Mouse (Mus musculus) embryo, embryonic 10 days (tissue): ENCODE results near the gene Wbp1l.
A peak's percentile ranks its signal among the peaks of the same experiment; 100 is the strongest.
"Not testable (repeated sequence)": the region's sequence is repeated elsewhere in the genome, so short reads cannot be mapped to it uniquely, and the experiment has no call there.

Experiments
- DNase-seq: peaks from one replicate; pipeline ENCODE4 v3.0.0-alpha.2; 2015; ENCODE audit warnings: low spot score

The Wbp1l gene

DNA sequence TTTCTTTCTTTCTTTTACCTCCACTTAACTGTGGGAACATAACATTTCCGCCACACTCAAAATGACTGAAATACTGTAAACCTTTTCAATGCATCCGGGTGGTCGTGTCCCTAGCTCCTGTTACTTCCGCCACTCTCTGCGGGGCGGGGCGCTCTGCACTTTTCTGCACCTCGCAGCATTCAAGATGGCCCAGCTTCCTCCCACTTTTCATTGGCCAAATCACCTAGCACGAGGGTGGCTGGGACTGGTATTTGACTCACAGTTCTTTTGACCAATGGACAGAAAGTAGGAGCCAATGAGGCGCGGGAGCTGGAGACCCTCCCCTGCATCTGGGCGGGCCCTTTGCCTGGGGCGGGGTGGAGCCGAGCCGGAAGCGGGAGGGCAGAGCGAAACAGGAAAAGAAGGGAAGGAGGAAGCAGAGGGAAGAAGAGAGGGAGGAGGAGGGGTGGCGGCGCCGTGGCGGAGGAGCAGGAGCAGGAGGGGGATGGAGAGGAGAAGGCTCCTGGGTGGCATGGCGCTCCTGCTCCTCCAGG is at the start of gene Wbp1l:
Gene Wbp1l, plus strand, starts transcription at position 365 of the 533 bp plus-strand sequence.
- peak; percentile 99 for DNase-seq

DNA sequence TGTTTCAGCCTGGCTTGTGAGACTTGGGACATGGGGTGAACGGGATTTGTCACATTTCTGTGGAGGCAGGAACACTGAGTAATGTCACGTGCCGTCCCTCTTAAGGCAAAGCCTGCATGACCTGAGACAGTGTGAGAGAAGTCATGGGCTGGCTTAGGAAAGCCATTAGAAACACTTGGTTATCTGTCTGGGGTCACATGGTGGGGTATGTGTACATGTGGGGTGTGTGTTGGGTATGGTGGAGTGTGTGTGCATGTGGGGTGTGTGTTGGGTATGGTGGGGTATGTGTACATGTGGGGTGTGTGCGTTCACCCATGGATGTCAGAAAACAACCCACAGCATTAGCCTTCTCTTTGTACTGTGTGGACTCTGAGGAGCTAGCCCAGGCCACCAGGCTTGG is 48.5 kb upstream of the Wbp1l start:
- no peak for DNase-seq

DNA sequence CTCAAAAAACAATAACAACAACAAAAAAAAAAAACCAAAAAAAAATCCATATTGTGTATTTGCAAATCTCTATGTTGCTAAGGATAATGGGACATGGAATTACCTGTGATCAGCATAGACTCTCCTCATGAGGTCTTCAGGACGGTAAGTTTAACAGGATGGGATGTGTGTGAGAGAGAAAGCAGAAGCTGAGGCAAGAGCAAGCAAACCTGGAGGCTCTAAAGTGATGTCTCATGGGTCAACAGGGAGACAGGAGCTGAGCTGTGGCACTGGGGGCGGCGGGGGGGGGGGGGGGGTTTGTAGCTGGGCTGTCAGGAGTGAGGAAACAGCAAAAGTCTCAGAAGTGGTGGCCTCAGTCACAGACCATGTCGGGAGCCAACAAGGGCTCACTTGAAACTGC is 46.4 kb upstream of the Wbp1l start:
- no peak for DNase-seq

DNA sequence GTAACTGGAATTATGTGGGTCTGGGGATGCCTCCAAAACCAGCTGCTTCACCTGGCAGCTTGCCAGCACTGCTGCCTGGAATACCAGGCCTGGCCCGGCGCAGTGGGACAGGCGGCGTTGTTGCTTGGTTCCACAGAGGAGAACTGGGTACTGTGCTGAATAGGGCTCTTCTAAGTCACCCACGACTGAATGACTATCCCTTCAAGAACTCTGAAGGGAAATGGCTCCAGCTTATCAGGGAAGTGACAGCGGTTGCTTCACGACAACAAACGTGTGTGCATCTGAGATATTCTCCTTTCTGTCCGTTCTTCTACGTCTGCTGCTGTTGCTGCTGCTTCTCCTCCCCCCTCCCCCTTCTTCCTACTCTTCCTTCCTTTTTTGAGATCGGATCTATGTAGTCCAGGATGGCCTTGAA is 45.3 kb upstream of the Wbp1l start:
- DNase-seq: no peak

DNA sequence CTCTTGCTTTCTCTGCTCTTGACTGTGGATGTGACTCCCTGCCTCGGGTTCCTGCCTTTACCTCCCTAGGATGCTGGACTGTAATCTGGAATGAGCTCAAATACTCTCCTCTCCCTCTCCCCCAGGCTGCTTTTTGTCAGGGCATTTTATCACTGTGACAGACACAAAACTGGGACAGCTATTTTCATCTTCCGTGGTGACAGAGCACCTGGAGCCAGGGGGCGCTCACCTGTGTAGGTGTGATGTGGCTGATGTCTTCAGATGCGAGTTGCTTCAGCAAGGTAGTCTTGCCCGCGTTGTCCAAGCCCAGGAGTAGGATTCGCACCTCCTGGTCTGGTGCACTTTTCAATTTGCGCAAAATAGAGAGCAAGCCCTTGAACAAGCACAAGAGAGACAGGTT is 40.9 kb upstream of the Wbp1l start:
- DNase-seq: no peak

DNA sequence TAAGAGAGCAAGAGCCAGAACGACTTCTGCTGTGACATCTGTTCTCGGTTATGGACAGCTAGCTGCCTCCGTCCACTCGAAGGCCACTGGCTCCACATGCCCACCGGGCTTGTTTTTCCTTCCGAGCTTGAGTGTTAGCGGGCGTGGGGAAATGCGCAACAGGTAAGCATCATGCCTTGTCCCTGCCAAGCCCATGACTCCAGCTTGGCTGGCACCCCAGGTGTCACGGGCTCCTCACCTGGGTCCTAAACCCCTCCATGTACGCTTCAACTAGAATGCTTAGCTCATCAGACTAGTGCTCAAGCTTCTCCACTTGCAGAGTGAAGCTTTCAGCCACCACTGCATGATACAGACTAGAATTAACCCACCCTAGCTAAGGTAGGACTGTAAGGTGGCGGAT is 40.3 kb upstream of the Wbp1l start:
- no peak for DNase-seq

DNA sequence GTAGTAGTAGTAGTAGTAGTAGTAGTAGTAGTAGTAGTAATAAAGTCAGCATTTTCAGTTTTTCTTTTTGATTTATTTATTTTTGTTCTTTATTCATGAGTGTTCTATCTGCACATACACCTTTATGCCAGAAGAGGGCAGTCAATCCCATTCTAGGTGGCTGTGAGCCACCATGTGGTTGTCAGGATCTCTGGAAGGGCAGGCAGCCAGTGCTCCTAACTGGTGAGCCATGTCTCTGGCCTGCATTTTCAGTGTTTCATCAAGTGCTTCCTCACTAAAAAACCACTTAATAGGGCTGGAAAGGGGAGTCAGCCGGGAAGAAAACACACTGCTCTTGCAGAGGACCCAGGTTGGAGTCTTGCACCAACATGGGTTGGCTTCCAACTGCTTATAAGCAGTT is 36.8 kb upstream of the Wbp1l start:
- DNase-seq: peak; percentile 82

DNA sequence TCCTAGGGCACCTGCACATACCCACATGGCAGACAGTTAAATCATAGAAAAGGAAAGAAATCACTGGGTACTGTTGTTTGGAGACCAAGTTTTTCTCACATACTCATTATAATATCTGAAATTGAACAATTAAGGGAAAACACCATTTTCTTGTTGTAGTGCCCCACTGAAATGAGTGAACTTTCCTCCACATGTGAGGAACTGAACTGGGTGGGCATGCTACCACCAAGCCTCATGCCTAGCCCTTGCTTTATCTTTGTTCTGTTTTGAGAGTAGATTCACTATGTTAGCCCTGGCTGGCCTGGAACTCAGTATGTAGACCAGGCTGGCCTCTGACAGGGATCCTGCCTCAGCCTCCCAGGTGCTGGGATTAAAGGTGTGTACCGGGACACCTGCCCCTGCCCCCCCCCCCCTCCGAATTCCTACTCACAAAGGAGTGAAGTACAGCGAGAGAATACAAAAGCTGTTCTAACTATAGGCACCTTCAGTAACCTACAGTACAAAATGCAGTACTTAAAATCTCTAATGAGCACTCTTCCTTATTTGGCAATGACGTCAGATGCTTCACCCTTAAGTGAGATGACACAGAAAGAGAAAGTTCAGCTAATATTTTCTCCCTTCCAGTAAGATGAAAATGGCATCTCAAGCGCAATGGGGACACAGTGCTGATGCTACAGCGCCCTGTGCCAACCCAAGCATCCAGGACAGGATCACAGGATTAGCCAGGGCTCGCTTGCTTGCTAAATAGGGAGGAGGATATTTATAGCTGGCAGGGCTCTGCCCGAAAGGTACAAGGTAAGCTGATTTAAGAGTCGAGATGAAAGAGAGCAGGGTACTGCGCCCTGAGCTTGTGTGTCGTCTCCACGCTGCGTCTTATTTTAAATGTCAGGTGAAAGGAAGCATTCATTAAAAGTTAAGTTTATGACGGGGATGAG is 36.0 kb upstream of the Wbp1l start:
- no peak for DNase-seq

DNA sequence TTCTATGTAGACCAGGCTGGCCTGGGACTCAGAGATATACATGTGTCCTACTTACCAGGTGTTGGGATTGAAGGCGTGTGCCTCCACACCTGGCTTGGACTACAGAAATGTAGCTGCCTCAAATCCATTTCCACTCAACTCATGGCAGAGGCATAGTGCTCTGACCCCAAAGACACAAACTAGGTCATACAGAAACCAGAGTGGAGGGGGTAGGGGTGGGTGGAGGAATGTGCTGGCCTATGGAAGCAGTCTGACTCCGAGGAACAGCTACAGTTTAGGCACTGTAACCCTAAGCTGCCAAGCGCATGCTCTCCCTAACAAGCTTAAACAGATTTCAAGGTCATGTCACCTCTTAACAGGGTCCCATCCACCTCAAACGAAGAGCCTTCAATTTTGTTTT is 35.3 kb upstream of the Wbp1l start:
- no peak for DNase-seq

DNA sequence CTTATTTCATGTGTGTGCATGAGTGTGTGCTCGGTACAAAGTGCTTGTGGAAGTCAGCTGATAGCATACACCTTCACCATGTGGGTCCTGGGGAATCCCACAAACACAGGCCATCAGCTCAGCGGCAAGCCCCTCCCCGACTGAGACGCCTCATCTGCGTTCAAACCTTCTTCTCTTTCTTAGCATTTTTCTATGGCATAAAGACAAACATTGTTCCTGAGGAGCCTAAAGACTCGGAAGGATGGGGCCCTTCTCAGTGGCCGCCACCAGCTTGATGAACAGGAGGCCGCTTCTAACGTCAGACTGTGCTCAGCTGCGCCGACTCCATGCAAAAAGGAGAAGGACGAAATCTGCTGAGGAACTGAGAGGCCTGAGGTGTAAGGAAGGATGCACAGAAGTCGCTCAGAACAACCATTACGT is 34.8 kb upstream of the Wbp1l start:
- DNase-seq: no peak

DNA sequence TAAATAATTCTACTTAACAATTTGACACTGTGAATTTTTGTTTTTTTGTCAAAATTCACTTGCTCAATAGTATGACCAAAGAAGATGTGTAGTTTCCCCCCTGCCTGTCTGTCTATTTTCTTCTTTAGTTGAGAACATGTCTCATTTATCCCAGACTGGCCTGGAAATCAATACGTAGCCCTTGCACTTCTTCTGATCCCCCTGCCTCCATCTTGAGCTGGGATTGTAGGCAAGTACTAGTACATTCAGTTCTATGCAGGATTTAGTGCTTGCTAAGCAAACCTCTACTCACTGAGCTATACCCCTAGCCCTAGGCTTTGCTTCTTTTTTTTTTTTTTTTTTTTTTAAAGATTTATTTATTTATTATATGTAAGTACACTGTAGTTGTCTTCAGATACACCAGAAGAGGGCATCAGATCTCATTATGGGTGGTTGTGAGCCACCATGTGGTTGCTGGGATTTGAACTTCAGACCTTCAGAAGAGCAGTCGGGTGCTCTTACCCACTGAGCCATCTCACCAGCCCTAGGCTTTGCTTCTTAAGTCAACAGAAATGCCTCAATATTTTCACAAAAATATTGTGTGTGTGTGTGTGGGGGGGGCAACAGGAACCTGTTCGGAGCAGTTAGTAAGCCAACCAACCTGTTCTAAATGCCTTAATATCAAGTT is 27.5 kb upstream of the Wbp1l start:
- DNase-seq: not testable (repeated sequence)

DNA sequence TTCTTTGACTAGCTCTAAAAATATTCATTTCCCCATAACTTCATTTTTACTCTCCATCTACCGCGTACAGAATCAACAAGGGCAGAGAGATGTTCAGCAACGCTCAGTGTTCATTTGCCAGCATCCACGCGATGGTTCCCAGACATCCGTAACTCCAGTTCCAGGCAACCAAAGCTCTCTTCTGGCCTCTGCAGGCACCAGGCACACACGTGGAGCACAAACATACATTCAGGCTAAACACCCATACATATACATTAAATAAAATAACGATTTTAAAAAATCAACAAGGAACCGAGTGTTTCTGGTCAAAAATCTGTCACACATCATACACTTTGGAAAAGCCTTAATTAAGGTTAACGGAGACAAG is 27.0 kb upstream of the Wbp1l start:
- peak; percentile 55 for DNase-seq

DNA sequence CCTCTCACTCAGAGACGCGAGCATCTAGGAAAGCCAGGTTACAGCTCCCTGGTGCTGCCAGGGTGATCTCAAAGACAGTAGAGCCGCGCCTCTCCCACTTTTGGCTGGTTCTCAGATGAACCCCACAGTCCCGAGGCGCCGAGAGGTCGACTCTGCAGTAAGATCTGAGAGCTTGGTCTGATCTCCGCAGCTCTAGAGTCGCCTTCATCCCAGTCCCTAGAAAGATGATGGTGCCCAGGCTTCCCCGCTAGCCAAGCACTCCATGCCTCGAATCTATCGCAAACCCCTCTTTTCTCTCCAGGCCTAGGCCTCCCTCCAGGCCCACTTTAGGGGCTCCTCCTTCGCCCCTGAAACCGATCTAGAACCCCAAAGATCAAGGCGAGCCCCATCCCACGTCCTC is 26.3 kb upstream of the Wbp1l start:
- DNase-seq: peak; percentile 54

DNA sequence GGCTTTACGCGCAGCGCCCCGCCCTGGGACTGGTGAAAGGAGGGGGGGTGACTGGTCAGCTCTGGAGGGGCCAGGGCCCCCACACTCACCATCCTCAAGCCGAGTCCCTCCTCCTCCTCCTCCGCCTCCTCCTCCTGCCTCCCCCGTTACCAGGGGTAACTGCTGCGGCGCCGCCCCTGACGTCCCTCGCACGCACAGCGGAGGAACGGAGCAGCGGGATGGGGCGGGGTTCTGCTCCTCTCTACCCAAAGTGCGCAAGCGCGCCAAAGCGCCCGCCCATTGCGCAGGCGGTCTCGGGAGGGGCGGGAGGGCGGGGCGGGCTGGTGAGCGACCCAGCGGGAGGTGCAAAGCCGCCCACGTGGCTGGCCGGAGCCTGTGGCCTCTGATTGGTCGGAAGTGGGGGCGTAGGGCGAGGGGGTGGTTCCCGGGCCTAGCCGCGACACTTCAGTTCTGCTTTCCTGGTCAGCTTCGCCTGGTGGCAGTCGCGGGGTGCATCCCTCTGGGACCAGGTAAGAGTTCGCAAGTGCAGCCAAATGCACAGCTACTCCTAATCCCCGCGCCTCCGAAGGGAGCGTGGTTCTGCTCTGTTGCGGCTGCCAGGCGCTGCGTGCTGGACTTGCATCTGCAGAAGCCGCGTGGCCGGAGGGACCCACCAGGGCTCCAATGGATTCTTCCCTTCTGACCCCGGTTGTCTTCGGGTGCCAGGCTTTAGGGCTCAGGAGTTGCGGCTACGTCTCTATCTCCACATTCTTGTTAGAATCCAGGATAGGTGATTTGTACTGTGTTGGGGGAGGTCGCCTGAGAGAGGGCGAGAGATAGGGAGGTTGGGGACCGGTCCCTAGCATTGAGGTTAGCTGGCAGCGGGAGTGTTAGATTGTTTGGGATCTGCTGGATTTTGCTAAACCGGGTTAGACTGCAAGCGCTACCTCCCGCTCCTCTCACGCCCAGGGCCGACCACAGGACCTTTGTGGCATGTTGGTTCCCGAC is 25.6 kb upstream of the Wbp1l start, which contains the start of the genes Arl3 and Sfxn2:
Gene Arl3, minus strand, starts transcription at position 248 of the 987 bp plus-strand sequence.
Gene Sfxn2, plus strand, starts transcription at position 415 of the 987 bp plus-strand sequence.
- DNase-seq: peak; percentile 97

DNA sequence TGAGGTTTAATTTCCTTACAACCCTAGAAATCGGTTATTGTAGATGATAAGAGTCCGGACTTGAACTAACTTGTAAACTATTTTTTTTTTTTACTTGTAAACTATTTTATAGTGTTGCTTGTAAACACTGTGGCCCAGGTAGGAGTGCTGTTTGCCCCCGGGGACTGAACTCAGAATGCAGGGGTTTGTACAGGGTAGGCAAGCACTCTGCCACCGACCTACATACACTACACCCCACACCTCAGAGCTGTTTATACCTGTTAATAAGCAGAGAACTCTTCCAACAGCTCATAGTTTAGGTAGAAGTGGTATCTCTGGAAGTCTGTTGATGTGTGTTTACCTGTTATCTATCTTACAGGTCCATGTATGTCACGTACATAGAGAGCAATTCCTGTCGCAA is 24.9 kb upstream of the Wbp1l start:
- DNase-seq: no peak

DNA sequence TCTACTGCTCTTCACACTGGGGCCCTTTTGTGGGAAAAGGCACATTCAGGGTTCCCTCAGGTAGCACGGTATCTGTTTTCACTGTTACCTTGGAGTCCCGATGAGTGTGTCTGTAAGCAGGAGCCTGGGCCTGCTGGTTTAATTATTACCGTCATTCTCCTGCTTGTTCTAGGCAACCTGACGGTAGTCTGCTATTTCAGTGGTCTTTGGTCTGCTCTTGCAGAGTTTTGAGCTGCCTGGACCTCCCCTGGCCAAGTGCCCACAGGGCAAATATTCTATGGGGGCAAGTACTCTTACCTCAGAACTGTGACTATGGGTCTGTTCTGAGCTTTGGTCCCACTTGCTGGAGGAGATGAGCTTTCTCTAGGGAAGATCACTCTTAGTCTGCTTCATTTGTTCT is 23.7 kb upstream of the Wbp1l start:
- DNase-seq: no peak

DNA sequence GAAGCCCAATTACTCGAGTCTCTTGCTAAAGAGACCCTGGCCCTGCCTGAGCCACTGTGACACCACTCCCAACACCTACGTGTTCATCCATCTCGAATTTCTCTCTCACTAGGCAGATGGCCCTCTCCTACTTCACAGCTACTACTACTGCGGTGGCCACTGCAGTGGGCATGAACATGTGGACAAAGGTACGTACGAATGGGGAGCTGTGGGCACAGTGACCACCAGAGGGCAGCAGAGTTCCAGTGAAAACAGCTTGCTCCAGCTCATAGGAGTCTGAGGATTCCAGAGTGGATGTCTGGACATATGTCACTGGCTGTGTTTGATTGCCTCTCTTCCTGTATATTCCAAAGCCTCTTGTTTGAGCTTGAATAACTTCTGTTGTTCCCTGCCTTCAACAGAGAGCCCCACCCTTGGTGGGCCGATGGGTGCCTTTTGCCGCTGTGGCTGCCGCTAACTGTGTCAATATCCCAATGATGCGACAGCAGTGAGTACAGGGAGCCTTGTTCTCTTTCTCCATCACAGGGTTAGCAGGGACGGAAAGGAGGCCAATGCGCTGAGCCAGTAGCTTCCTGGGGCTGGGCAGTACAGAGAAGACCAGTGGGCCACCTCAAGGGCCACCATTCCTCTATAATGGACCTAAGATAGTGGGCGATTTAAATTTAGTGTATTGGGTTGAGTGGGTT is 10.9 kb upstream of the Wbp1l start:
- DNase-seq: peak; percentile 94

DNA sequence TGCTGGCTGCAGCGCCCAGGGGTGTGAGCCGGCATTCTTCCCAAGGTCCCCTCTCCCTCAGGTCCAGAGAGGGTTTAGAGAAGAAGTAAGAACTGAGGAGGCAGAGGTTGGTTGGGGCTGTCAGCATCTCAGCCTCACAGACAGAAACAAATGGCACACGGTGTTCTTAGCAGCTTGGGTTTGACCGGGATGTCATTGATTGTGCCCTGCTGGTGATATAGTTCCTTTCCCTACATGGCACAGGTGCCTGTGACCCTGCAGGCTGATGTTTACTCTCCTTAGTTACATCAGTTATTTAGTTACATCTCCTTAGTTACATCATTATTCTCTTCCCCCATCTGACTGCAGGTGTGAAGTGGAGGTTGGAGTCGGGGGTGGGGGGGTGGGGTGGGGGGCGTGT is 7.3 kb upstream of the Wbp1l start:
- DNase-seq: no peak

DNA sequence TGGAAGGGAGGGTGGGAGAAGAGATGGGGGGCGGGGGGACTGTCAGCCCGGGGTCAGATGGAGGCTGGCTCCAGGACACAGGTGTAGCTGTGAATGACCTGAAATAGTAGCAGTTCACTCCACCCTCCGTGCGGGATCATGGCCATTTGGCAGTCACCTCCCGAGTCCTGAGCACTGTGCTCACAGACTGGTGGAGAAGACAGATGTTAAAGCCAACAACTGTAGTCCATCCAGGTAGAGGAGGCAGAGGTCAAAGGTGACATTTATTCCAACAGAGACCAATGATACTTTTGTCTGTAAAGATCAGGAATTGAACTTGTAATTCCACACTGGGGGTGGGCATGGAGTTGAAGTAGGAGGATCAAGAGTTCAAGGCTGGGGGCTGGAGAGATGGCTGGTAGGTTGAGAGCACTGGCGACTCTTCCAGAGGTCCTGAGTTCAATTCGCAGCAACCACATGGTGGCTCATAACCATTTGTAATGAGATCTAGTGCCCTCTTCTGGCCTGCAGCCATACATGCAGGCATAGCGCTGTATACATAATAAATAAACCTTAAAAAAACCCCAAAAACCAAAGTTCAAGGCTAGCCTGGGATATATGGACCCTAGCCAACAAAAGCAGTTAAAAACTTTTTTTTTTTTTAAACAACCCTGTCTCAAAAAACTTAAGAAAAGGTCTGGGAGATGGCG is 6.0 kb upstream of the Wbp1l start:
- no peak for DNase-seq

DNA sequence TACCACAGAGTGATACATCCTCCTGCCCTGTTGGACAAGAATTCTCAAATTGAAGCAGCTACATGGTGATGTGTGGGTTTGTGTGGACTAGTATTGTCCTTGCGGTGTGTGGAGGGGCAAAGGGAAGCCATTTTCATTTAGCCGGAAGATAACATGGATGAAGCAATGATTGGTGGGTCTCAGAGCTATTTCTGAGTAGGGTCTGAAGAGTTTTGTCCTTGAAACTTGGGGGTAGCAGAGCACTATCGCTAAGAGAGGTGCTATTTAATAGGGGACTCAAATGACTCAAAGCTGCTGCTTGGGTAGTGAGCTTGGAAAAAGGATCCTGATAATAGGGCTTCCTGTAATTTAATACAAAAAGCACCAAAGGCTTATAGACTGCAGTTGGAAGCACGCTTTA is 697 bp upstream of the Wbp1l start:
- no peak for DNase-seq
